Mouse (Mus musculus) spleen, adult 2 months (tissue): ENCODE results near the gene Klri1.
"Not testable (repeated sequence)": the region's sequence is repeated elsewhere in the genome, so short reads cannot be mapped to it uniquely, and the experiment has no call there.

Experiments
- CTCF ChIP-seq: fragments of 200-500 bp; IDR thresholded peaks from 2 replicates; pipeline ENCODE4 v1.5.1; 2011; ENCODE audit warnings: mild to moderate bottlenecking, inconsistent platforms; ENCODE audit not compliant: insufficient read depth, insufficient read length, insufficient replicate concordance; ENCODE audit errors: extremely low read depth
- POLR2A ChIP-seq: fragments of 200-500 bp; IDR thresholded peaks from 2 replicates; pipeline ENCODE4 v1.6.1; 2011; ENCODE audit warnings: low read depth, low read length, inconsistent platforms

DNA sequence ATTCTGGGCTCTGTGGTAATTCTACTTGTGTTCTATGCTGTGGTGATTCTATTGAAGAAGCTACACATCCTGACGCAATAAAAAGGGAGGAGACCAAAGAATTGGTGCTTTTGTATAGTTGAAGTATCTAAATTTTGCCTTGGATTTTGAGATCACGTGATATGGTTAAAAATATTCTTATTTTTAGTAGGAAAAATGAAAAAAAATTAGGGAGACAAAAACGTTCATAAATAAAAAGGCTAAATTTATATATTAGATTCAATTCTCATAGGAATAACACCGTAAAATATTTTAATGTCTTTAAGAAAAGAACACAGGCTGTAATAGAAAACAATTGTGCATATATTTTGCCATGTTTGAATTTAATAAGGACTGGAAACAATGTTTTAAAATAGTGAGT lies 56.3 kb downstream of the Klri1 start, which contains the start of gene Klrc2:
- not testable (repeated sequence) for TF ChIP-seq POLR2A, CTCF
